Mouse (Mus musculus) c-Kit-positive CD71-negative TER-119-negative erythroid progenitor cells, embryonic 14.5 days (primary cell): ENCODE data around the gene Mlycd.
A peak's percentile ranks its signal among the peaks of the same experiment; 100 is the strongest.

Experiments used
- DNase-seq: peaks from one replicate; pipeline ENCODE4 v3.0.0-alpha.2; 2013; ENCODE audit warnings: low read depth

Gene Mlycd

DNA sequence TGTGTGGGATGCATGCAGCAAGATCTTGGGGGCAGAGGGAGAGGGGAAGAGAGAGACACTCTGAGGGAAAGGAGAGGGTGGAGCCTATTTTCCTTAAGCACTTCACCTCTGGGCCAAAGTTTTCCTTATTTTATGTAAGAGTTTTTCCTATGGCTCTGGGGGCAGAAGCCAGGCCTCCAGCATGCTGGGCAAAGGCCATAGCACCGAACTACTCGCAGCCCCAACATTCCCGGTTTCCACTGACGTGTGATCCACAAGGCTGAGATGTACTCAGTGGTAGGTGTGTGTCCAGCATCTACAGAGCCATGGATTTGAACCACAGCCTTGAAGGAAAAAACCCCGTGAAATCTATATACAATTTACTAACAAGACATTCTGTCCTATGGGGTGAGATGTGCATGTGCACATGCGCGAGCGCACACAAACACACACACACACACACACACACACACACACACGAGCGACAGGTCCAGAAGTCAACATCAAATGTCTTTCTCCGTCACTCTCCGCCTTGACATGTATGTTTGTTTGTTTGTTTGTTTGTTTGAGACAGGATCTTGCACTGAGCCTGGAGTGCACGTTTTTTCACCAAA lies 39.0 kb downstream of the Mlycd start, which contains the start of gene Osgin1:
Gene Osgin1, plus strand, starts transcription at position 543 of the 593 bp plus-strand sequence.
- DNase-seq = no peak

- no peak for DNase-seq
These were observed 39.9 kb downstream of the Mlycd start for GRCm38 (mm10) chr8:119434569-119434968.

DNA sequence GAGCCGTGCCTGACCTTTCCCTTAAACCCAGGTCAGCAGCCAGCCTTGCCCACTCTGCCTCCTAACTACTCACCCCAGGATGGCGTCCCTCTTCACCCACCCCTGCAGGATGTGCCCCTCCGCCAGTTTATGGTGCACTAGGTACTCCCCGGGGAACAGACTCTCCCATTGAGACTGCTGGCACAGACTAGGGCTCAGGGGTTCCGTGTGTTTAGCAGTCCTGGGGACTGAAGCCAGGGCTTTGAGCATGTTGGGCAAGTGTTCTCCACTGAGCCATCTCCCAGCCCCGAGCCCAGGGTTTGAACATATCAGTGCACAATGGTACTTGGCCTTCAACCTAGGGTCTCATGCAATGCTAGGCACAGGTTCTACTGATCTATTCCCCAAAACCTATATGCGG lies 40.8 kb downstream of the Mlycd start:
- no peak for DNase-seq

GRCm38 (mm10) chr8:119436331-119436730 lies 41.7 kb downstream of the Mlycd start:
- no peak for DNase-seq

DNA sequence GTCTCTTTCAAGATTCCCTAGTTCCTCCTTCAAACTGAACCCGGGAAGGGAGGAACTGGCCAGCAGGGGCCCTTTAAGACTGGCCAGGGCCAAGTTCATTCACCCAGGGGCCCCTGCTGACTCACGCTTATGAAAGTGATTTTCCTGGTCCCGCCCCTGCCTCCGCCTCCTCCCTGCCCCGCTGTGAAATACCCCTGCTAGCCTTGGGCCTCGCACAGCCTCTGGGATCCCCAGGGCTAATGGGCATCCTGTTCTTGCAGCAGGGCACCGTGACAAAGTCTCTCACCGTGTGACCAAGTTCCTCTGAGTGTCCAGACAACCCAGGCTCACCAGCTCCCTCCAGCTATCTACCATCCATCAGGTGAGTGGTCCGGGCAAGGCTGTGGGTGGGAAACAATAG lies 42.3 kb downstream of the Mlycd start:
- DNase-seq = peak; percentile 60

GRCm38 (mm10) chr8:119437506-119437905 lies 42.8 kb downstream of the Mlycd start:
- no peak for DNase-seq

DNA sequence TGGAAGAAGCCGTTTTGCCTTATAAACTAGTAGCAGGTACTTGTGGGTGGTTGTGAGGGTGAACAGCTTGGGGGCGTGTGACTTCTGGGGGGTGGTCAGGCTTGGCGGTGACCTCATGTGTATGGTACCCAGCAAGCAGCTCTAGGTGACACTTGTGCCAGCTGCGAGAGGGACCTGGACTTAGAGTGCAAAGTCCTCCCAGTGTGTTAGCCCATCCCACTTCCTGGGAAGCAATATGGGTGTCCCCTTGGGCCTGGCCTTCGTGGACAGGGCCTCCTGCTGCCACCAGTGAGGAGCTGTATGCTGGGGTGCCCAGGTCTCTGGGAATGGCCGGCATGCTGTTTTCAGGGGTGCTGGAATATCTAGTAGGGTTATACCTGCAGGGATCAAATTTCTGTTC lies 44.2 kb downstream of the Mlycd start:
- no peak for DNase-seq

GRCm38 (mm10) chr8:119439424-119439823 lies 44.7 kb downstream of the Mlycd start:
- DNase-seq = no peak

DNA sequence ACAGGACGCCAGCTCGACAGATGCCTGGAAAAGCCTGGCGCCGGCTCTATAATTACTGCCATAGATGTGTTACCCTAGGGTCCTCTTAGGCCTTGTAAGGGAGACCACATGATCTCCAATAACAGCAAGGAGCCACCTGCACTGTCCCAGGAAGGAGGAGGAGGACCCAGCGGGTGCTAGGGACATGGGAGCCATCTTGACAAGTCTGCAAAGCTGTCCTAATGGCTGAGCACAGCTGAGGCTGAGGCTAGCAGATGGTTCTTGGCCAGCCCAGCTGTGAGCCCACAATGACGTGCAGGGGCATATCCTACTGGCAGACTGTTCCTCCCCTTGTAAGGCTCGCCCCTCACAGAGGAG lies 45.2 kb downstream of the Mlycd start:
- no peak for DNase-seq

GRCm38 (mm10) chr8:119440250-119440951 lies 45.7 kb downstream of the Mlycd start:
- DNase-seq = no peak

DNA sequence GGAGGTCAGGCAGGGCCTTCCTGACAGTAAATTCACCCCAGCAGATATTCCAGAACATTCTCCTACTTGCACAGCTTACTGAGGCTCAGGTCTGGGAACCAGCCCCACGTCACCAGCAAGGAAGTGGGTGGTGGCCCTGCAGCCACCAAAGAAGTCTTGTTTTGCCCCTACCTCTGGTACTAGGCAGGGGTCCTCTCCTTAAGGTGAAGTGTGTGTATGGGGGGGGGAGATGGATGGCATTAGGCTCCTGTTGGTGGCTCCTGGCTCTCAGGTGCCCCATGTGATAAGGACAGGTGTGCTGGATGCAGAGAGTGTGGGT lies 46.2 kb downstream of the Mlycd start:
- no peak for DNase-seq

DNA sequence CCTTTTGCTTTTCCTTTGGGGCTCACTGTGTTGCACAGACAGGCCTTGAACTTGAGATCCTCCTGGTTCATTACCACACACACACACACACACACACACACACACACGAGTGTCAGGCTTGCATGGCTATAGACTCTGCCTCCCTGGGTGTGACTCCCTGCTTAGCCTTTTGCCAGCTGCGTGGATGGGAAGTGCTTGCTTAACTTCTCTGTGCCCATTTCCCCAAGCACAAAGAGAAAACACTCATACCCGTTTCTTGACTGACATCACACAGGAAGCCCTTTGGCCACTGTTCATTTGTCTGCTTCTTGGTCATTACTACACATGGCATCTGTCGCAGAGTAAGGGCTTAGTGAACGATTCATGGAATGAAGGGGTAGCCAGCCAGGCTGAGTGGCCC lies 47.3 kb downstream of the Mlycd start:
- DNase-seq = no peak

DNA sequence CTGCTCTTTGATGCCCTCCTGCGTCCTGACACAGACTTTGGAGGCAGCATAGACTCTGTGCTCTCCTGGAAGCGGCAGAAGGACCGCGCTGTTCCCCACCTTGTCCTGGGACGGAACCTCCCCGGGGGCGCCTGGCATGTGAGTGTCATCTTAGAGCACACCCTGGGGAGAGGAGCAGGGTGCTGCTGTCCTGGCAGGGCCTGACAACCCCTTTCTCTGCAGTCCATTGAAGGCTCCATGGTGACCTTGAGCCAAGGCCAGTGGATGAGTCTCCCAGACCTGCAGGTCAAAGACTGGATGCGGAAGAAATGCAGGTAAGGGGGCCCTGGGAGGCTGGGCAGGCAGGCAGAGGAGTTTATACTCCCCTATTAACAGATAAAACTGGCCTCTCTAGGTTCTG lies 48.3 kb downstream of the Mlycd start:
- no peak for DNase-seq

- no peak for DNase-seq
These were observed 51.7 kb downstream of the Mlycd start, which contains the start of gene Necab2 for GRCm38 (mm10) chr8:119446211-119446989. Gene Necab2 (plus strand): TSS chr8:119446719.

GRCm38 (mm10) chr8:119446990-119447780 lies 52.5 kb downstream of the Mlycd start:
- DNase-seq = no peak

DNA sequence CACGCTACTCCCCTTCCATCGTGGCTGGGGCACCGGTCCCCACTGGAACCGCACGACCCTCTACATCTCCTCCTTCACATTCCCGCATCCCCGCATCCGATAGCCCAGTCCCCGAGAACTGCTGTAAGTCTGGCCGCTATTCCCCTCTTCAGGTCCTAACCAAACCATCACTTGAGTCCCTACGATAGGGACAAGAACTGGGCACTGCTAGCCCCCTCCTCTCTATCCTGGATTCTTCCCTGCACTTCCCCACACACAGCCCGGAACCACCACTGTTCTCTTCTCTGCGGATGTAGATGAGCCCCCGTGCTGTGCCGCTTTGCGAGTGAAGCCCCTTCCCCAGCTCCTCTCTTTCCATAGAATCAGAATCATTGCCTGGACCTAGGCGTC lies 53.1 kb downstream of the Mlycd start:
- DNase-seq = no peak

DNA sequence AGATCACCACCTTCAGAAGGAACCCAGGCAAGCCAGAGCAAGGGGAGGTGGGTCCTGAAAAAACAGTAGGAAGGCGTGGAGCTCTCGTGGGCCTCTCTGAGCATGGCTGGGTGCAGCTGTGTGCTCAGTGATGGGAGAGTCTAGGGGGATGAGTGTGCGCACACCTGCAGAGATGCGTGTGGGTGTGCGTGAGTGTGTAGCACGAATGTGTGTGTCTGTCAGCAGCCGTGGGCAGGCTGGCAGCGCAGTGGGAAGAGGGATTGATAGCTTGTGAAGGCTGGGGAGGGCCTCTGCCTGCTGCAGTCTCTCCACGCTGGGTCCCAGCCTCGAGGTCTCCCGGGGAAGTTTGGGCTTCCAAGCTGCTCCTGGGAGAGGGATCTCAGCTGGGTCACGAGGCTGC lies 54.9 kb downstream of the Mlycd start:
- DNase-seq = no peak

DNA sequence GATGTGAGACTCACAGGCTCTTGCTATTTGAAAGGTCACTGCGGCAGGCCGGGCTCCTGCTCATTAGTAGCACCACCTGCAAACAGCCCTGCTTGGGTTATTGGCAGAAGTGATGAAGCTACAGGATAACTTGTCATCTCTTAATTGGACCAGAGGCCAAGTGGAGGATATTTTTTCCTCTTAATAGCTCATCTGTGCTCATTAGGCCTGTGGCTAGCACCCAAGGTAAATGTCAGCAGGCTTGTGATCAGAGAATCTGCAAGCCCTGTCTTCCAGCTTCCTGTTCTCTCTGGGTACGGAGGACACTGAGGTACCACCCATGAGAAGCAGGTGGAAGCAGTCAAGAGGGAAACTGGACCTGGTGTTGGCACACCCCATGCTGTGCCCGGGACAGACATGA lies 56.5 kb downstream of the Mlycd start:
- DNase-seq = no peak

DNA sequence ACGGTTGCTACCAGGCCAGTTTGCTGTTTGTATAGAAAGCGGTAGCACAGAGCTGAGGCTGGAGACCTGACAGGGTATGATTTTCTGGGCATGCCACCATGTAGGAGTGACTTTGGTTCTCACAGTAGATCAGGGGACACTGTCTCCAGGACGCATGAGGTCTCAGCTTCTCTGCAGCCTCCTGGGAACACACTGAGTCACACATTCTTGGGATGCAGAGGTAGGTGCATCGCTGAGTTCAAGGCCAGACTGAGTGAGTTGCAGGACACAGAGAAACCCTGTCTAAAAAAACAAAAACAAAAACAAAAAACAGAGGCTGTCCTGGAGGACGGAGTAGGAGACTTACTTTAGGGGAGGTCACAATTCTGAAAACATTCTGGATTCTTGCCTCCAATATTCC lies 58.2 kb downstream of the Mlycd start:
- DNase-seq = no peak

- no peak for DNase-seq
These were observed 61.4 kb downstream of the Mlycd start for GRCm38 (mm10) chr8:119456045-119456444.

DNA sequence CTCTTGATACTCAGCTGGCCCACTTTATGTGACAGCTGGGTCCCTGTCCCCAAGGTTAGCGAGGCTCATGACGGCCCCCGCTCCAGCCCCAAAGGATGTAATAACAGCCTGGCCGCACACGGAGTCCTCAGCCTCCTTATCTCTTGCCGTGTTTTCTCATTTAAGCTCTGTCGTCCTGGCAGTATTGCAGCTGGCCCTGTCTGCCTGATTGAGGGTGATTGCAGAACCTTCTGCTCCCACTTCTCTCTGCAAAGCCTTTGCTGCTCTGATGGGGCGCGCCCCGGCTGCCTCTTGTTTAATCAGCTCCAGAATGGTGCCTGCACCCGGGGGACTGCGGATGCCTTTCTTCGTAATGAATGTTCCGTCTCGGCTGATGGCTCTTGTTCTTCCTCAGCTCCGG lies 65.0 kb downstream of the Mlycd start:
- DNase-seq = no peak
